Mouse (Mus musculus) liver, adult 2 months (tissue): Measurements from ENCODE around the gene Ets2. TPM values are rescaled to one million over a fixed set of nuclear protein-coding genes. Genes with fewer than 3 reads are reported as not detected.
A peak's percentile ranks its signal among the peaks of the same experiment; 100 is the strongest.
"Not testable (repeated sequence)": the region's sequence is repeated elsewhere in the genome, so short reads cannot be mapped to it uniquely, and the experiment has no call there.

ENCODE experiments used
- DNase-seq: peaks from one replicate; pipeline ENCODE4 v3.0.0-alpha.2; 2011; ENCODE audit warnings: low read depth, low spot score; ENCODE audit errors: extremely low read depth
- H3K27ac ChIP-seq: fragments of 200-500 bp; replicated peaks from 2 replicates; pipeline ENCODE4 v1.5.1; 2012; ENCODE audit warnings: low read depth, mild to moderate bottlenecking, control low read depth, inconsistent platforms, low read length; ENCODE audit not compliant: insufficient read depth
- H3K27me3 ChIP-seq: fragments of 200-500 bp; 2 replicates; pipeline ENCODE4 v1.6.1; 2012; ENCODE audit warnings: mild to moderate bottlenecking, moderate library complexity, low read length, inconsistent platforms; ENCODE audit not compliant: control insufficient read depth, insufficient read depth
- H3K36me3 ChIP-seq: fragments of 200-500 bp; 2 replicates; pipeline ENCODE4 v1.6.1; 2012; ENCODE audit warnings: low read length, inconsistent platforms; ENCODE audit not compliant: control insufficient read depth, insufficient read depth
- H3K4me1 ChIP-seq: fragments of 200-500 bp; 2 replicates; pipeline ENCODE4 v1.6.1; 2011; ENCODE audit warnings: low read length; ENCODE audit not compliant: control insufficient read depth, insufficient read depth
- H3K4me3 ChIP-seq: fragments of 200-500 bp; 2 replicates; pipeline ENCODE4 v1.5.1; 2011; ENCODE audit warnings: low read depth, mild to moderate bottlenecking, control low read depth, low read length, moderate library complexity; ENCODE audit not compliant: insufficient read depth
- H3K79me2 ChIP-seq: fragments of 200-500 bp; 2 replicates; pipeline ENCODE4 v1.6.1; 2012; ENCODE audit warnings: inconsistent platforms, mild to moderate bottlenecking, low read length, moderate library complexity; ENCODE audit not compliant: control insufficient read depth, insufficient read depth
- H3K9ac ChIP-seq: fragments of 200-500 bp; 2 replicates; pipeline ENCODE4 v1.6.1; 2012; ENCODE audit warnings: low read depth, mild to moderate bottlenecking, control low read depth, inconsistent platforms, low read length
- CTCF ChIP-seq: fragments of 200-500 bp; IDR thresholded peaks from 2 replicates; pipeline ENCODE4 v1.5.1; 2011; ENCODE audit warnings: low read depth, low read length, control low read depth
- POLR2A ChIP-seq: fragments of 200-500 bp; IDR thresholded peaks from 2 replicates; pipeline ENCODE4 v1.6.1; 2011; ENCODE audit warnings: low read length, control low read depth; ENCODE audit not compliant: insufficient read depth; ENCODE audit errors: extremely low read depth
- WGBS: fragments of 180-500 bp; shearing (Covaris S2); methylation state at CpG from one replicate; pipeline ENCODE4 v1.1.7; 2018; 5-methylcytosine and 5-hydroxymethylcytosine counted together
- polyA plus RNA-seq: library from polyadenylated mRNA; depleted of rRNA; stranded (reverse); fragments of >200 nt; gene quantifications from 2 replicates; pipeline ENCODE4 v1.2.3, GENCODE M21; 2012
- total RNA-seq: library from RNA; depleted of rRNA; stranded (reverse); fragments of >200 nt; gene quantifications from 2 replicates; pipeline ENCODE4 v1.2.3, GENCODE M21; 2014

Gene Ets2
- total and polyA plus RNA-seq, 2 experiments: 10.7 to 14.6 TPM

- WGBS: 85% methylated on average over 6 of the region's 6 CpGs
- Histone ChIP-seq H3K27me3 (no peaks in the 10 kb centered on the region), H3K27ac (no peak overlapping the region), H3K4me3 (no peak overlapping the region), H3K9ac (no peak overlapping the region), H3K79me2 (no peaks in the 10 kb centered on the region), H3K4me1 (no peaks in the 10 kb centered on the region), H3K36me3 (no peaks in the 10 kb centered on the region)
- TF ChIP-seq CTCF (no peak), POLR2A (no peak)
- DNase-seq: no peak
These were observed 58.1 kb downstream of the Ets2 start for GRCm38 (mm10) chr16:95759988-95760391.

- Histone ChIP-seq H3K4me1 (no peaks in the 10 kb centered on the region), H3K4me3 (no peak overlapping the region), H3K27me3 (no peaks in the 10 kb centered on the region), H3K27ac (no peak overlapping the region), H3K9ac (no peak overlapping the region), H3K79me2 (no peaks in the 10 kb centered on the region), H3K36me3 (no peaks in the 10 kb centered on the region)
- no peak for DNase-seq
- TF ChIP-seq POLR2A (no peak), CTCF (no peak)
- 87% methylated on average over 6 of the region's 6 CpGs for WGBS
These were observed 59.9 kb downstream of the Ets2 start for GRCm38 (mm10) chr16:95761742-95762141.

GRCm38 (mm10) chr16:95763201-95763600 is 61.3 kb downstream of the Ets2 start:
- H3K4me1 ChIP-seq: no peaks in the 10 kb centered on the region
- no peak overlapping the region for H3K4me3 ChIP-seq
- H3K9ac ChIP-seq: no peak overlapping the region
- H3K27ac ChIP-seq: no peak overlapping the region
- peak; percentile 15 for DNase-seq
- no peaks in the 10 kb centered on the region for H3K27me3 ChIP-seq
- H3K36me3 ChIP-seq: no peaks in the 10 kb centered on the region
- WGBS: 43% methylated on average over 6 of the region's 6 CpGs
- no peaks in the 10 kb centered on the region for H3K79me2 ChIP-seq
- TF ChIP-seq POLR2A (no peak), CTCF (no peak)

- not testable (repeated sequence) for H3K79me2 ChIP-seq, DNase-seq, H3K9ac ChIP-seq, H3K27ac ChIP-seq, H3K36me3 ChIP-seq, H3K27me3 ChIP-seq, H3K4me1 ChIP-seq, H3K4me3 ChIP-seq
- 55% methylated on average over 8 of the region's 8 CpGs for WGBS
These were observed 62.2 kb downstream of the Ets2 start for GRCm38 (mm10) chr16:95764041-95764440.

- H3K9ac ChIP-seq: no peak overlapping the region
- 88% methylated on average over 3 of the region's 3 CpGs for WGBS
These were observed 64.3 kb downstream of the Ets2 start for GRCm38 (mm10) chr16:95766181-95766580.

GRCm38 (mm10) chr16:95767246-95767645 is 65.4 kb downstream of the Ets2 start:
- DNase-seq: no peak
- WGBS: 92% methylated on average over 2 of the region's 2 CpGs
- H3K4me3 ChIP-seq: no peak overlapping the region
- peaks cover 7% of the 10 kb centered on the region; the same call in 1 of the 2 replicates for H3K4me1 ChIP-seq
- H3K79me2 ChIP-seq: no peaks in the 10 kb centered on the region
- no peaks in the 10 kb centered on the region for H3K36me3 ChIP-seq
- no peaks in the 10 kb centered on the region for H3K27me3 ChIP-seq
- H3K9ac ChIP-seq: no peak overlapping the region
- H3K27ac ChIP-seq: no peak overlapping the region
- TF ChIP-seq POLR2A: no peak

More at GRCm38 (mm10) chr16:95766181-95766580, 64.3 kb downstream of the Ets2 start:
- TF ChIP-seq CTCF (no peak), POLR2A (no peak)
- no peak overlapping the region for H3K4me3 ChIP-seq
- DNase-seq: no peak
- peaks cover 7% of the 10 kb centered on the region; the same call in 1 of the 2 replicates for H3K4me1 ChIP-seq
- H3K27me3 ChIP-seq: no peaks in the 10 kb centered on the region
- no peaks in the 10 kb centered on the region for H3K79me2 ChIP-seq
- no peaks in the 10 kb centered on the region for H3K36me3 ChIP-seq
- no peak overlapping the region for H3K27ac ChIP-seq
